Mouse (Mus musculus) thymus, postnatal 10 days (tissue): ENCODE measurements around the gene Sema4b.

Experiments
- DNase-seq, 2 experiments: peaks; one replicate each; pipeline ENCODE4 v3.0.0; 2021; ENCODE audit warnings: low spot score in 2 of 2

Sema4b gene

DNA sequence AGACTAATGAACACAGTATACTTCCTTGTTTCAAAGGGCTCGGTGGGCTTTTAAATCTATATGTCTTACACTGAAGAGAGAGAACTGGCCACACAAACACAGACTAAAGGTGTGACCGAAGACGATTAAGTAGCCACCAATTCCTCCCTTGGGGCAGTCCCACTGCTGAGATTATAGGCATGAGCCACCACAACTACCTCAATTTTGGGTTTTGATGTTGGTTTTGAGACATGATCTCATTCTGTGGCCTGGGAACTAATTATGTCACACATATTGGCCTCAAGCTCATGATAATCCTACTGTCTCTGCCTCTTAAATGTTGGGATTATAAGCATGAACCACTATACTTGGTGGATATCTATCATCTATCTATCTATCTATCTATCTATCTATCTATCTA, 9.2 kb upstream of the Sema4b start:
- DNase-seq, result no peak

DNA sequence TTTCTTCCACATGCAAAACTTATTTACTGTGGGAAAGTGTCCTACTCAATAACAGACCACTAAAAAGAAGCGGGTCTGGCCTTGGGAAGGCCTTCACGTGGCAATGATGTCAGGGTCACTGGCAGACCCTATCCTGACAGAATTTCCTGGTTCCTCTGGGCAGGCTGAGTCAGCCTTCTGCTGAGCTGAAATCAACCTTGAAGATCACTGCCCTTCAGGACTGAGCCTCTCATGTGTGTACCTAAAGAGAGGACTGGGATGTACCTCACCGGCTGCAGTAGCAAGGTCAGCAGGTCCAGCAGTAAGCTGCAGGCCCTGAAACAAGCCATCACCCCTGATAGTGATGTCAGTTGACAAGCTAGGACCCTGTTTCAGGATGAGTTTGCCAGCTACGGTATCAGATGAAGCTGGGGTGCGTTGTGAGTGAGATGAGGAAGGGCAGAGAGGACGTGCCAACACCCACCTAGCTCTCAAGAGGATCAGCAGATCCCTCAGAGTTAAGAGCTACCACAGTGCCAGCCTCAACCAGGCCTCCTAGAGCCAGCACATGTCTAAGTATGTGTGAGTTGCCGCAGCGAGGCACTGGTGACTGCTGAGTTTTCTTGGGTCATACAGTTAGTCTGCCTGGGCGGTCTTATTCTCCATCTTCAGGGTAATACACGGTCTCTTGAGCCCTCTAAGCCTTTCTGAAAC, 8.5 kb upstream of the Sema4b start:
- no peak for DNase-seq

DNA sequence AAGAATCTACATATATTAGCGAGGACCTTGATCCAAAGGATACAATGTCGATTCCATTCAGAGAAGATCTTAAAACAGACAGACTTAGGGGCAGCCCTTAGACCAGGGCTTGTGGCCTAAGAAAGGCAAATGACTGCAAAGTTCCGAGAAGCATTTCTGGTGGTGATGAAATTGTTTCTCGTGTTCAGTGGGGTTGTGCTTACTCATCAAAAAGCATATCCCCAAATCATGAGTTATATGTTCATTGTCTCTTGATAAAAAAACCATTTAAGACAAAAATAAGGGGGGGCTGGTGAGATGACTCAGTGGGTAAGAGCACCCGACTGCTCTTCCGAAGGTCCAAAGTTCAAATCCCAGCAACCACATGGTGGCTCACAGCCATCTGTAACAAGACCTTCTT, 7.3 kb upstream of the Sema4b start:
- DNase-seq, result no peak

DNA sequence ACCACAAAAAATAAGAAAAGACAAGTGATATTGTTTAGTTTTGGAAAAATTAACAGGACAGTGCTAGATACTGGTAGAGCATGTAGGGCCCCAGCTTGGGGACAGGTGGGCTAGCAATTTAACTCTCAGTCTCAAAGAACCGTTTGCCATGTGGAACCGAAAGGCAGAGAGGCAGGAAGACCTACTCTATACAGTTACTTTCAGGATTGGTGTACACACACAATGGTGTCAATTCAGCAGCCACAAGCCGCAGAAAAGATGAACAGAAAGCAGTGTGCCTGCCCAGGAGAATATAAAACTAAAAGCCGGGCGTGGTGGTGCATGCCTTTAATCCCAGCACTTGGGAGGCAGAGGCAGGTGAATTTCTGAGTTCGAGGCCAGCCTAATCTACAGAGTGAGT, 6.9 kb upstream of the Sema4b start:
- DNase-seq, result no peak

DNA sequence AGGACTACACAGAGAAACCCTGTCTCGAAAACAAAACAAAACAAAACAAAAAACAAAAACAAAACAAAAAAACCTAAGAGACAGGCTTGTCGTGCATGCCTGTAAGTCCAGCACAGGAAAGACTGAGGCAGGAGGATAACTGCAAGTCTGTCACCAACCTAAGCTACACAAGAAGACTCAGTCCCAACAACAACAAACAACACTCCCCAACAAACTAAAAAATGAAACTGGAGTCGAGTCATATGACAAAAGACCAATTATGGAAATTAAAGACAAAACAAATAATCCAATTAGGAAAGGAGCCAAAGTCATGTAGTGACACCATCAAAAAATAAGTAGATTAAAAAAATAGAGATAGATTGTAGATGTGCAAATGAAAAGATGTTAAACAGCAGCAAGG, 6.4 kb upstream of the Sema4b start:
- DNase-seq, result no peak

- DNase-seq, result no peak
Measured at GRCm38 (mm10) chr7:80181078-80181477, 5.6 kb upstream of the Sema4b start.

- no peak for DNase-seq
Measured at GRCm38 (mm10) chr7:80182139-80182538, 4.5 kb upstream of the Sema4b start.

DNA sequence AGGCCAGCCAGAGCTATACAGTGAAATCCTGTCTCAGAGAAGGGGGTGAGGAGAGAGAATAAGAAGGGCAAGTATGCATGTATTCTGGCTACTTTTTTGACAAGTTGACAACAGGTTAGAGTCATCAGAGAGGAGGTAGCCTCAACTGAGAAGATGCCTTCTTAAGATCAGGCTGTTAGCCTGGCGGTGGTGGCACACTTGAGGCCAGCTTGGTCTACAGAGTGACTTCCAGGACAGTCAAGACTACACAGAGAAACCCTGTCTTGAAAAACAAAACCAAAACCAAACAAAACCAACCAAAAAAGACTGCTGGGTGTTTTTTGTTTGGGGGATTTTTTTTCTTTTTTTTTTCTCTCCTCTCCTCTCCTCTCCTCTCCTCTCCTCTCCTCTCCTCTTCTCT, 3.2 kb upstream of the Sema4b start:
- DNase-seq, result no peak

DNA sequence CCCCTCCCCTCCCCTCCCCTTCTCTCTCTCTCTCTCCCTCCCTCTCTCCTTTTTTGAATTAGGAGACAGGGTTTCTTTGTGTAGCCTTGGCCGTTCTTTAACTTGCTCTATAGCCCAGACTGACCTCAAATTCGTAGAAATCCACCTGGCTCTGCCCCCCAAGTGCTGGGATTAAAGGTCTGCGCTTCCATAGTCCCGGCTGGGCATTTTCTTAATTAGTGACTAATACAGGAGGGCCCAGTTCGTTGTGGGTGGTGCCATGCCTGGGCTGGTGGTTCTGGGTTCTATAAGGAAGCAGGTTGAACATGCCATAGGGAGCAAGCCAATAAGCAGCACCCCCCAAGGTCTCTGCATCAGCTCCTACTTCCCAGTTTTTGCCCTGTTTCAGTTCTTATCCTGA, 2.7 kb upstream of the Sema4b start:
- DNase-seq, result no peak

- DNase-seq, result no peak
Measured at GRCm38 (mm10) chr7:80184551-80184950, 2.1 kb upstream of the Sema4b start.

DNA sequence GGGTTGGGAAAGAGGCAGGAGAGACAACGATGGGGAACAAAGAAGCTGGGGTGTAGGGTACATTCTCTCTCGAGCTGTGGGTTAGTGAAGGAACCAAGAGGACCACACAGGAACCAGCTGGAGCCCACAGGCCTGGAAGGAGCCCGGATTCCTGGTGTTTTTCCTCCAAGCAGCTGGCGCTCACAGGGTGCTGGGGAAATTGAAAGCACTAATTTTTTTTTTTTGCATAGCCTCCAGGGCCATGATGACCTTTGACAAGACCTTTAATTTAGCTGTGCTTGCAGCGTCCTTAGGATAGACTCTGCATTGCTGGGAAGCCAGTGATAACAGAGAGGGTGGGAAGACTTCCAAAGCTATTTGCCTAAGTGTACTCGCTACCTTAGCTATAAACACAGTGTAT, 1.7 kb upstream of the Sema4b start:
- no peak for DNase-seq

DNA sequence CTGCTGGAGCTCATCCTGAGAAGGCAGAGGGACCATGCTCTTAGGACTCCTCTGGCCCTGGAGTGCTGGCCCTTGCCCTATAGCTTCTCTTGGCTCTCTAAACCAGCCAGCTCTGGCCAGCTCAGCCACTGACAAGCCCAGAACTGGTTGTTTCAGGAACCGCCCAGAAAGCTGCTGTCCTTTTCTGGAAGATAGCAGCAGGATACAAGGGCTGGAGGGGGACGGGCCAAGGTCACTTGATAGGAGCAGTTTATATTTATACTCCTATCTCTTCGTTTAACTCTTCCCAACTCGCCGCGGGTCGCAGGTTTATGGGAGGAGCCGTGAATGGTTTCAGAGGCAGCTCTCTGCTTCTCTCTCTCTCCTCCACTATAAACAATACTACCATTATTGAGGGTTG, 620 bp upstream of the Sema4b start:
- DNase-seq, result no peak

GRCm38 (mm10) chr7:80187501-80187900, 860 bp downstream of the Sema4b start:
- DNase-seq, result no peak

- no peak for DNase-seq
Measured at GRCm38 (mm10) chr7:80188579-80189125, 2.0 kb downstream of the Sema4b start.

- DNase-seq, result no peak
Measured at GRCm38 (mm10) chr7:80189147-80189933, 2.7 kb downstream of the Sema4b start.

- peak in 1 of 2 experiments; percentile 43 for DNase-seq
Measured at GRCm38 (mm10) chr7:80191455-80191854, 4.8 kb downstream of the Sema4b start.

DNA sequence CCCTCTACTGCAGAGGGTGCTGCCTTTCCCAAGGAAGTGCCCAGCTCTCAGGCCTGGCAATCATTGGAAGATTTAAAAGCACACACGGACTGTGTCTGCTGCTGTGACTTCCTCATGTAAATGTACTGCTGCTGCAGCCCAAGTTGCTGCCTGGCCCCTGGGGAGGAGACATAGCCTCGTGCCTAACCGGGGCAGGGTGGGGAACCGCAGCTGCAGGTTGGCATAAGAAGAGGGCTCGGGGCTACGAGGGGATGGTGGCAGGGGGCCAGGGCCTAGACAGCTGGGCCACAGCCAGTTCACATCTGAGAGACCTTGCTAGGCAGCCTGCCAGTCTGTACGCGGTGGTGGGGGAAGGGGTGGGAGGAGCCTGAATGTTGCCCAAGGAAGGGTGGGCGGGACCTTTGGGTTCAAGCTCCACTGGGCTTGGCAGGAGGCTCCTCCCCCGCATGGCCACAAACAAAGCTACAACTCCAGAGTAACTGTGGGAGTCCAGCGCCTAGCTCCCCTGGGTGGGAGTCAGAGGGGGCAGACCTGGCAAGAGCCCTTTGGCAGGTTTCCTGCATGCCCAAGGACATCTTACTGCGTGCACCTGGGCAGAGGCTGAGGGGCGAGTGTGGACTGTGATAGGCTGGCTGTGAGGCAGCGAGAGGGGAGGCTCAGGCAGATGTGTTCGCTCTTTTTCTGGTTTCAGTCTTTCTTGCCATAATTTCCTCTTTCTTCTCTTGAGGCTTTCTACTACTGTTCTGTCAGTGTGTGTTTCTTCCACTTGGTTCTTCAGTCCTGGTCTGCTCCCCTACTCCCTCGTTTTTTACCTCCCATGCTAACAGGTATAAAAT, 5.8 kb downstream of the Sema4b start:
- DNase-seq, result peak; percentile 86

GRCm38 (mm10) chr7:80193941-80194739, 7.5 kb downstream of the Sema4b start:
- no peak for DNase-seq

- no peak for DNase-seq
Measured at GRCm38 (mm10) chr7:80195146-80195545, 8.5 kb downstream of the Sema4b start.

DNA sequence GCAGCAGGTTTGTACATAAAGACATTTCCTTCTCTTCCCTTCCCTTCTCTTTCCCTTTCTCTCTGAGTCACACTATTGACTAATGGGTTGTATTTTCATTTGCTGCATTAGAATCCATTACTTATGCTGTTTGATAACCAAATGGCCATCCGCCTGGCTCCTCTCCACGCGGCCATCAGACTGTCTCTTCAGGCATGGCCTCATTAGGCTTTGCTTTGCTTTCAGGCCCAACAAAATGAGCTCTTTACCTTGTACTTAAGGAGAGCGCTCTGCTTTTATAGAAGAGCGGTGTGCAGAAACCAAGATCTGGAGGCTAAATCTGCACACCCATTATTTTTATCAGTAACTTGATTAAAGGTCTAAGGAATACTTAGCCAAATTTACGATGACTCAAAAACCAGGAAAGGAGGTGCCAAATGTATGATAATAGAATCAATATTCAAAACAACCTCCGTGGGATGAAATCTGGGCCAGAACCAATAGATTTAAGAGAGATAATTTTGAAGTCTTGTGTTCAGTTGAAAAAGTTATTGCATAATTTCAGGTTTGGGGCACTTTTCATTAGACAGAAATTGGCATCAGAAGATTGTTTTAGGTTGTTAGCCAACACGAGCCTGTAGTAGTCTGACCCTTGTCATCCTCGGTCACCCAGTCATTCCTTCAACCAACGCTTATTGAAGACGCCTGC, 9.1 kb downstream of the Sema4b start:
- DNase-seq, result no peak

GRCm38 (mm10) chr7:80197371-80197770, 10.7 kb downstream of the Sema4b start:
- DNase-seq, result no peak
